Mouse (Mus musculus) lung, postnatal 0 days (tissue): Measurements from ENCODE around the gene Aqp8. TPM values are rescaled to one million over a fixed set of nuclear protein-coding genes. Genes with fewer than 3 reads are reported as not detected.

Experiments
- ATAC-seq: fragments of 200-750 bp; cut with Nextera tagmentation; 2 replicates; pipeline ENCODE4 v1.8.0; 2017; ENCODE audit warnings: moderate library complexity
- DNase-seq: peaks from one replicate; pipeline ENCODE4 v3.0.0-alpha.2; 2016; ENCODE audit warnings: low spot score
- H3K27ac ChIP-seq: fragments of 300-500 bp; sonication (generic); 2 replicates; pipeline ENCODE4 v1.5.1; 2014; ENCODE audit warnings: antibody characterized with exemption, mild to moderate bottlenecking, low read length, mixed read lengths
- H3K27me3 ChIP-seq: fragments of 300-500 bp; sonication (generic); replicated peaks from 2 replicates; pipeline ENCODE4 v1.6.1; 2014; ENCODE audit warnings: low read length, mixed read lengths; ENCODE audit not compliant: insufficient read depth
- H3K36me3 ChIP-seq: fragments of 300-500 bp; sonication (generic); 2 replicates; pipeline ENCODE4 v1.6.1; 2014; ENCODE audit warnings: low read length, mixed read lengths; ENCODE audit not compliant: insufficient read depth
- H3K4me1 ChIP-seq: fragments of 300-500 bp; sonication (generic); 2 replicates; pipeline ENCODE4 v1.6.1; 2014; ENCODE audit warnings: antibody characterized with exemption, low read depth, low read length, mixed read lengths; ENCODE audit not compliant: insufficient read depth
- H3K4me2 ChIP-seq: fragments of 300-500 bp; sonication (generic); replicated peaks from 2 replicates; pipeline ENCODE4 v1.6.1; 2014; ENCODE audit warnings: low read depth, mild to moderate bottlenecking, low read length, moderate library complexity, mixed read lengths
- H3K4me3 ChIP-seq: fragments of 300-500 bp; sonication (generic); 2 replicates; pipeline ENCODE4 v1.5.1; 2014; ENCODE audit warnings: low read depth, low read length
- H3K9ac ChIP-seq: fragments of 300-500 bp; sonication (generic); replicated peaks from 2 replicates; pipeline ENCODE4 v1.6.1; 2014; ENCODE audit warnings: low read depth, mild to moderate bottlenecking
- H3K9me3 ChIP-seq: fragments of 300-500 bp; sonication (generic); 2 replicates; pipeline ENCODE4 v1.6.1; 2016; ENCODE audit warnings: low read length, mixed read lengths
- CTCF ChIP-seq: IDR thresholded peaks from 2 replicates; pipeline ENCODE4 v1.5.1; 2016; ENCODE audit warnings: antibody characterized with exemption, mild to moderate bottlenecking
- EP300 ChIP-seq: IDR thresholded peaks from 2 replicates; pipeline ENCODE4 v1.6.1; 2016; ENCODE audit warnings: antibody characterized with exemption, mild to moderate bottlenecking, control low read depth
- WGBS: fragments of 180-500 bp; shearing (Covaris S2); extraction: QIAGEN DNeasy Blood & Tissue Kit; methylation state at CpG from one replicate; pipeline ENCODE4 v1.1.7; 2014; 5-methylcytosine and 5-hydroxymethylcytosine counted together
- polyA plus RNA-seq: library from polyadenylated mRNA; unstranded; fragments of >200 nt; fragmentation: Nextera tagmentation; extraction: Ambion mirVana; gene quantifications from 2 replicates; pipeline ENCODE4 v1.2.1, GENCODE M21; 2015

Aqp8 gene
- polyA plus RNA-seq, 1 experiment from 2014 or later, result not detected

DNA sequence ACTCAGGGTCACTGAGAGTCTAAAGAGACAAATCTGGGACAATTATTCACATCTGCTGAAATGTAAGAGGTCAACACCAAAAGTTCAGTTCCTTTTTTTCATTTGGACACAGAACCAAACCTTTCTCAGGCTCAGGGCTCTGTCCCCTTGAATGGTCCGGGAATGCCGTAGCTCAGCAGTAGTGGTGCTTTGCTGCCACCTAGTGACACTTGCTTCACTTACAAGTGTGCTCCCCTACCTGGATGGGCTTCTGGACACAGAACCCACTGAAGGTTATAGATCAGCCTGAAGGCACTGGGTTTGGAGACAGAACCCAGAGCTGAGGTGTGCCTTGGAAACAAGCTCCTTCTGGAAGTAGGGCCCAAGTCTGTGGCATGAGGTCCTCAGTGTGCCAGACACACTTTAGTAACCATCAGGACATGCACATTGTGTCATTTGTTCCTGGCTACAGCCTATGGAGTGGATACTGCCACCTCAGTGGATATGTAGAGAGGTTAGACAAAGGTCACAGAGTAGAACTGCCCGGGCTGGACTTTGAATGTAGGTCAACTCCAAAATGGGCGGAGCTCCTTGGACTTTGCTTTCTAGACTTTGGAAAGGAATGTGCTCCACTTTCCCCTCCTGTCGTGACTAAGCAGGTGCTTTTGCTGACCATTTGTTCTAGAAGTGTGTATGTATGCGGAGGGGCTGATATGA, 3.7 kb downstream of the Aqp8 start:
- H3K27ac ChIP-seq, result no peak overlapping the region
- peak; percentile 79 for DNase-seq
- no peaks in the 10 kb centered on the region for H3K27me3 ChIP-seq
- peak; percentile 75 for ATAC-seq
- no peaks in the 10 kb centered on the region for H3K4me1 ChIP-seq
- H3K9me3 ChIP-seq, result no peaks in the 10 kb centered on the region
- no peak overlapping the region for H3K9ac ChIP-seq
- no peak overlapping the region for H3K4me3 ChIP-seq
- TF ChIP-seq CTCF (peak; percentile 97), EP300 (no peak)
- H3K4me2 ChIP-seq, result no peak overlapping the region
- H3K36me3 ChIP-seq, result no peaks in the 10 kb centered on the region
- WGBS, result 20% methylated on average over 6 of the region's 6 CpGs

- no peaks in the 10 kb centered on the region for H3K36me3 ChIP-seq
- ATAC-seq, result no peak
Measured at GRCm38 (mm10) chr7:123467961-123468360, 5.9 kb downstream of the Aqp8 start.

DNA sequence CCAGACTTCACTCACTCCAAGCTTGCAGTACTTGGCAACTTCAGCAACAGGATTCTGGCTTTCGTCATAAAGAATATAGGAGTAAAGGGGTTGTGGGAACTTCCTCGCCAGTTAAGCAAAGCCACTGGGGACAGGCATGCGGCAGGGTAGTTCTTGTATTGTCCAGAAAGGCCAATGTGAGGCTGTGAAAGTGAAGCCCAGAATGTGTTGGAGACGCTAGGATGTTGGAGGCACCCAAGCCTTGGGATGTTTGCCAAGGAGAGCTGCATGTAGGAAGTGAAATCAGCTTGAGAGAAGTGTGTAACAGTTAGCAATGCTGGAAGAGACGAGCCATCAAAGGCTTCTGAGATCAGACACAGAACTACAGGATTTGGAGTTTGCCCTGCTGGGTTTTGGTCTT, 25.6 kb downstream of the Aqp8 start:
- ATAC-seq (no peak), DNase-seq (no peak)
- no peaks in the 10 kb centered on the region for H3K9me3 ChIP-seq
- H3K4me2 ChIP-seq, result no peak overlapping the region
- no peaks in the 10 kb centered on the region for H3K27me3 ChIP-seq
- no peak overlapping the region for H3K9ac ChIP-seq
- no peak overlapping the region for H3K27ac ChIP-seq
- no peak overlapping the region for H3K4me3 ChIP-seq
- no peaks in the 10 kb centered on the region for H3K4me1 ChIP-seq
- TF ChIP-seq EP300 (no peak), CTCF (no peak)
- H3K36me3 ChIP-seq, result no peaks in the 10 kb centered on the region
- WGBS, result 52% methylated on average over 5 of the region's 5 CpGs

More at GRCm38 (mm10) chr7:123467961-123468360, 5.9 kb downstream of the Aqp8 start:
- H3K27me3 ChIP-seq, result no peaks in the 10 kb centered on the region
- H3K27ac ChIP-seq, result no peak overlapping the region
- no peaks in the 10 kb centered on the region for H3K4me1 ChIP-seq
- DNase-seq, result no peak
- 93% methylated on average over 1 of the region's 1 CpGs for WGBS
- H3K9ac ChIP-seq, result no peak overlapping the region
- TF ChIP-seq CTCF, result no peak
- no peak for TF ChIP-seq EP300
- H3K4me2 ChIP-seq, result no peak overlapping the region
- no peaks in the 10 kb centered on the region for H3K9me3 ChIP-seq
- H3K4me3 ChIP-seq, result no peak overlapping the region

GRCm38 (mm10) chr7:123499481-123500238, 37.6 kb downstream of the Aqp8 start:
- H3K4me3 ChIP-seq, result peak overlapping the region; percentile 43
- no peak overlapping the region for H3K9ac ChIP-seq
- H3K27me3 ChIP-seq, result no peaks in the 10 kb centered on the region
- peak overlapping the region; percentile 84 for H3K4me2 ChIP-seq
- DNase-seq (no peak), ATAC-seq (no peak)
- TF ChIP-seq CTCF (no peak), EP300 (no peak)
- 34% methylated on average over 19 of the region's 19 CpGs for WGBS
- no peaks in the 10 kb centered on the region for H3K9me3 ChIP-seq
- no peaks in the 10 kb centered on the region for H3K36me3 ChIP-seq
- H3K4me1 ChIP-seq, result peaks cover 7% of the 10 kb centered on the region; the same call in 1 of the 2 replicates
- no peak overlapping the region for H3K27ac ChIP-seq

GRCm38 (mm10) chr7:123500239-123501219, 38.4 kb downstream of the Aqp8 start, which contains the start of gene Zkscan2:
Gene Zkscan2 (minus strand): TSS chr7:123500449.
- no peak within 1 kb of the TSS for H3K9ac ChIP-seq
- DNase-seq (peak; percentile 62), ATAC-seq (peak; percentile 78)
- peak within 1 kb of the TSS; percentile 43 for H3K4me3 ChIP-seq
- no peaks in the 10 kb centered on the region for H3K9me3 ChIP-seq
- TF ChIP-seq CTCF (0 out of 2 replicates have a peak, but pooled peaks have one; percentile 10), EP300 (no peak)
- no peak within 1 kb of the TSS for H3K27ac ChIP-seq
- H3K27me3 ChIP-seq, result no peaks in the 10 kb centered on the region
- 6% methylated on average over 58 of the region's 71 CpGs for WGBS
- H3K36me3 ChIP-seq, result no peaks in the 10 kb centered on the region
- H3K4me2 ChIP-seq, result peak within 1 kb of the TSS; percentile 84
- peaks cover 7% of the 10 kb centered on the region; the same call in 1 of the 2 replicates for H3K4me1 ChIP-seq
